Mouse (Mus musculus) heart, adult 2 months (tissue): ENCODE data around the gene Cryba1.

Experiments
- CTCF ChIP-seq: fragments of 200-600 bp; IDR thresholded peaks from 2 replicates; pipeline ENCODE4 v1.8.1; 2022; ENCODE audit warnings: antibody characterized with exemption, mild to moderate bottlenecking, moderate library complexity
- EP300 ChIP-seq: fragments of 200-500 bp; IDR thresholded peaks from 2 replicates; pipeline ENCODE4 v1.6.1; 2011; ENCODE audit warnings: low read depth, low read length, control low read depth; ENCODE audit not compliant: insufficient read depth
- POLR2A ChIP-seq: fragments of 200-500 bp; IDR thresholded peaks from 2 replicates; pipeline ENCODE4 v1.6.1; 2011; ENCODE audit warnings: mild to moderate bottlenecking, low read depth, low read length, control low read depth; ENCODE audit not compliant: insufficient read depth

DNA sequence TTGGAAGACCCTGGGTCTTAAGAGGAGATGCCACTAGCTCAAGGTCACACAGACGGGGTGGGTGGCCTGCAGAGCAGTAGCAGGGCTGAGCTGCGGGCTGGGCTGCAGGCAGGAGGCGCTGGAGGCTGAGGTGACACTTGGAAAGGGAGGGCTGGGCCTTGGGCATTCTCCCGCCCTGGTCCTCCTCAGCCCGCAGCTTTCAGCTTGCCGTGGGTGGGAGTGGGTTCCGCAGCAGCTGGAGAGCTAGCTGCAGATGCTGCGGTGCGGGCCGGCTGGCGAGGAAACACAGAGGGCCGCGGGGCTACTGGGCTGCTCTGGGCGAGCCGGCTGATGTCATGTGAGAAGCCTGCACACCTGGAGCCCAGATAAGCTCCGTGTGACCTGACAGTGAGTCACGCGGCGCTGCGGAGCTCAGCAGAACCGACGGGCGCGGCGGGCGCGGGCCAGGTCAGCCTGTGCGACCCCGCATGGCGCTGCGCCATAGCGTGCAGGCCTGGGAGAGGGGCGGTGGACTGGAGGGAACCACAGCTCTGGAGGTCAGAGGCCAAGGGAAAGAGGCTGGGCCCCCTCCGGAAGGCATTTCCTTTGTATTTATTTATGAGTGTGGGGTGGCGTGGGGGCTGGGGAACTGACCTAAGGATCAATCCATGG is 41.4 kb upstream of the Cryba1 start:
- TF ChIP-seq POLR2A: no peak
- TF ChIP-seq CTCF: peak; percentile 85
- peak; percentile 59; the same call in 1 of the 2 replicates for TF ChIP-seq EP300
